Mouse (Mus musculus) mouse embryonic stem cell (cell line): Measurements from ENCODE around the gene Hpcal4.

Experiments
- in situ Hi-C, 2 experiments: fragments of 300-500 bp; cut with MboI; formaldehyde crosslinking; loops; 1 replicate in 1 of 2; 3 replicates in 1 of 2; pipeline ENCODE4 v1.14.3; 2019 to 2020; ENCODE audit warnings: low sequenced_read_pairs in 2 of 2, low pct_unique_long_range_greater_than_20kb in 1 of 2, mixed read lengths in 1 of 2; ENCODE audit not compliant: unreplicated experiment in 1 of 2

Hpcal4 gene

GRCm38 (mm10) chr4:123233492-123234084 is 50.6 kb downstream of the Hpcal4 start, which contains the start of gene Heyl:
TSS of gene Heyl (plus strand) at chr4:123233556.
- in situ Hi-C loops = no loop called here

GRCm38 (mm10) chr4:123235835-123236430 is 52.9 kb downstream of the Hpcal4 start:
- in situ Hi-C loops = no loop called here

- in situ Hi-C loops = no loop called here
Measured at GRCm38 (mm10) chr4:123236431-123237031, 53.5 kb downstream of the Hpcal4 start.

- in situ Hi-C loops = no loop called here
Measured at GRCm38 (mm10) chr4:123237386-123238266, 54.6 kb downstream of the Hpcal4 start.

GRCm38 (mm10) chr4:123239361-123240203 is 56.6 kb downstream of the Hpcal4 start:
- in situ Hi-C loops = no loop called here
